Mouse (Mus musculus): ENCODE measurements around the gene Ahnak2. TPM values are rescaled to one million over a fixed set of nuclear protein-coding genes. Genes with fewer than 3 reads are reported as not detected.

The Ahnak2 gene
- polyA plus RNA-seq, 1 experiment from 2014 or later, result 0.36 TPM

DNA sequence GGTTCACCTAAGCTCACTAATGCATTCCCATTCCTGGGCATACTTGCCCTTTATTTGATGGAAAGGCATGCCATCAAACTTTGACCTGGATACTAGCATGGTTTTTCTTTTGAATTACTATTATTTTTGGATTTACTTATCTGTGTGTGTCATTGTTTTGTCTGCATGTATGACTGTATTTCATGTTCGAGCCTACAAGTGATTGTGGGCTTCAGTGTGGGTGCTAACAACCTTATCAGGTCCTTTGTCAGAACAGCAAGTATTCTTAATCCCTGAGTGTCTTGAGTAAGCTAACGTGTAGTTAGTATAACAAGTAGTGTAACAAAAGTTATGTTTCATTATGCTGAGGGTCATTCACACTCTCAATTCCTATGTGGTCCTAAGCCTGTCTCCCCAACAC lies 27.7 kb upstream of the Ahnak2 start:
- H3K27ac ChIP-seq (ENCODE audit: low read depth), result peak overlapping the region; percentile 80
- no peak for TF ChIP-seq EP300 (IDR thresholded peaks at IDR 0.05; ENCODE audit: low read depth)
- TF ChIP-seq CTCF (IDR thresholded peaks at IDR 0.05; ENCODE audit: low read depth), result no peak
- H3K4me1 ChIP-seq (ENCODE audit: insufficient read depth), result peaks cover 33% of the 10 kb centered on the region

DNA sequence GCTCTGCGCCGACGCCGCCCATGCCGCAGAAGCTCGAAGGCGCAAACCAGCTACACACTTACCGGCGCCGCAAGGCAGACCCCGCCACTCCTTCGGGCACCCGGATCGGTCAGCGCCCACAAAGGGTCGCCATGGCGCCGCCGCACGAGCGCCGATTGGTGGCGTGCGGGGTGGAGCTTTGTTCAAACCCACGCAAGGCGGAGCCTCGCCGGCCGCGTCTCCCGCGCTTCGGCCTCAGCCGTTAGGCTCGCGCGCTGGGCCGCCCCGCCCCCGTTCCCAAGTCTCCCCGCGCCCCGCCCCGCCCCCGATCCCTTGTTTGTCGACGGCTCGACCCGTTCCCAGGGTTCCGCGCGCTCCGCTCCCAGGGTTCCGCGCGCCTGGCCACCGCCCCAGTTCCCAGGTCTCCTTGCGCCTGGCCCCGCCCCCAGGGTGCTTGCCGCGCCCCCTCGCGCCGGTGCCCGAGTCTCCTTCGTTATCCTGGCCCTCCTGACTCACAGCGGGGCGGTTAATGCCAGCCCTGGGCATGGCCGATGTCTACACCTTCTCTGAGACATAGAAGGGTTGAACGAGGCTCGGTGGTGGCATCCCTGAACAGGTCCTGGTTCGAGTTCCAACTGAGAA lies 26.9 kb upstream of the Ahnak2 start, which contains the start of gene Cdca4:
Cdca4 (minus strand) TSS at position 180 of the 621 bp plus-strand sequence.
- Histone ChIP-seq H3K9ac (replicated peaks) (peak within 1 kb of the TSS; percentile 95), H3K4me2 (ENCODE audit: low read depth, low read length) (peak within 1 kb of the TSS; percentile 80), H3K4me1 (ENCODE audit: insufficient read depth) (peaks cover 40% of the 10 kb centered on the region), H3K27ac (ENCODE audit: low read depth) (peak within 1 kb of the TSS; percentile 93), H3K9me3 (ENCODE audit: low read length) (no peaks in the 10 kb centered on the region), H3K36me3 (replicated peaks; ENCODE audit: insufficient read depth, low read length) (peaks cover 24% of the 10 kb centered on the region), H3K27me3 (ENCODE audit: insufficient read depth, low read length) (no peaks in the 10 kb centered on the region), H3K4me3 (ENCODE audit: low read depth, low read length) (peak within 1 kb of the TSS; percentile 86)
- under 1% methylated on average over 65 of the region's 72 CpGs for WGBS (ENCODE audit: insufficient replicate concordance)
- peak; percentile 43 for TF ChIP-seq CTCF (IDR thresholded peaks at IDR 0.05; ENCODE audit: low read depth)
- no peak for TF ChIP-seq EP300 (IDR thresholded peaks at IDR 0.05; ENCODE audit: low read depth)
- peak; percentile 100 for DNase-seq
- ATAC-seq, result peak; percentile 97

More for the DNA sequence above, 27.7 kb upstream of the Ahnak2 start:
- WGBS (ENCODE audit: insufficient replicate concordance), result 26% methylated on average over 2 of the region's 2 CpGs
- Histone ChIP-seq H3K9ac (replicated peaks) (peak overlapping the region; percentile 76), H3K4me2 (ENCODE audit: low read depth, low read length) (peak overlapping the region; percentile 79), H3K36me3 (replicated peaks; ENCODE audit: insufficient read depth, low read length) (peaks cover 21% of the 10 kb centered on the region), H3K4me3 (ENCODE audit: low read depth, low read length) (peak overlapping the region; percentile 86), H3K27me3 (ENCODE audit: insufficient read depth, low read length) (no peaks in the 10 kb centered on the region), H3K9me3 (ENCODE audit: low read length) (no peaks in the 10 kb centered on the region)
- ATAC-seq (no peak), DNase-seq (no peak)

DNA sequence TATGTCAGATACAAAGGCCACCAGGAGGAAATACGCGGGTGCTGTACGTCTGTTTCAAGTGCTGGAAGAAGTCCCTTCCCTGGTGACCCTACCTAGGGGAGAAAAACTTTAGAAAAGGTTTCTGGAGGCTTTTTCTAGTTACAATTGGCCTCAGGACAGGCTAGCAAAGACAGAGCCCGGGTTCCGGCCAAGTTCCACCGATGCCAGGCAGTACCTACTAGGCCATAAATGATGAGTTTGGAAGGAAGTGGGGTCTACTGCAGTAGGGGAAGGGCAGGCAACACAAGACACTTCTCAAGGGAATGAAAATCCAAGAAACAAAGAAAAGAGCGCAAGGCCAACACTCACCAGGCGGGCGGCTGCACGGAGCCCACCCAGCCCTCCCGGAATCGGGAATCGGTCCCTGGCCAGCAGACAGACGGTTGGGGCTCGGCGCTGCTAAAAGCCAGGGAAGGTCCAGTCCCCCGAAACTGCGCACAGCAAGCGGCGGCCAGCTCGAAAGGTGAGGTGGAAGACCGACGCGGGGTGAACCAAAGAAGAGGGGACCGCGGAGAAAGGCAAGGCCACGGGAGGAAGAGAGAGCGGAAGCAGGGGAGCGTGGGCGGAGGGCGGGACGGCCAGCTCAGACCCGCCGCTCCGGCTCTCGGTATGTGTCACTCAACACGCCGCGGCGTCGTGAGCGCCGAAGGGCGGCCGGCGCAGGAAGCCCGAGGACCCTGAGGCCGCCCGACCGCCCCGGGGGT lies 26.2 kb upstream of the Ahnak2 start:
- peak overlapping the region; percentile 86 for H3K4me3 ChIP-seq (ENCODE audit: low read depth, low read length)
- WGBS (ENCODE audit: insufficient replicate concordance), result 9% methylated on average over 48 of the region's 51 CpGs

DNA sequence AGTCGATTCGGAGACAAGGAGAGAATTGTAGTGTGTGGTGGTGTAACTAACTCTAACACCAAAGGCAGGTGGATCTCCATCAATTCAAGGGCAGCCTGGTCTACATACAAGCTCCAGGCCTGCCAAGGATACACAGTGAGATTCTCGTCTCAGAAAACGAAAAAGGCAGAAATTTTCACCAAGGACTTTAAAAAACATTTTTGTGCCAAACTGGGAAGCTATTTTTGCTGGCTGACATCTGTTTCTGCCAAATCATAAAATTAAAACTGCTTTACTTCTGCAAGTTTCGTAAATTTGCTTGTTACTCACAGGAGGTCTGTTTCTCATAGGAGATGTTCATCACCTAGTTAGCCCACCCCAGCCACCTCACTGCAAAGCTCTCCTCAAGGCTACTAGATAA lies 23.4 kb upstream of the Ahnak2 start:
- Histone ChIP-seq H3K9ac (replicated peaks) (0 out of 2 replicates have a peak overlapping the region, but pooled peaks have one; percentile 95), H3K4me1 (ENCODE audit: insufficient read depth) (peaks cover 57% of the 10 kb centered on the region), H3K4me3 (ENCODE audit: low read depth, low read length) (no peak overlapping the region)

More for the DNA sequence above, 26.2 kb upstream of the Ahnak2 start:
- Histone ChIP-seq H3K27ac (ENCODE audit: low read depth) (peak overlapping the region; percentile 93), H3K9me3 (ENCODE audit: low read length) (no peaks in the 10 kb centered on the region), H3K27me3 (ENCODE audit: insufficient read depth, low read length) (no peaks in the 10 kb centered on the region), H3K36me3 (replicated peaks; ENCODE audit: insufficient read depth, low read length) (peaks cover 31% of the 10 kb centered on the region), H3K4me1 (ENCODE audit: insufficient read depth) (peaks cover 47% of the 10 kb centered on the region), H3K9ac (replicated peaks) (peak overlapping the region; percentile 95), H3K4me2 (ENCODE audit: low read depth, low read length) (peak overlapping the region; percentile 80)
- TF ChIP-seq CTCF (IDR thresholded peaks at IDR 0.05; ENCODE audit: low read depth) (no peak), EP300 (IDR thresholded peaks at IDR 0.05; ENCODE audit: low read depth) (no peak)
- ATAC-seq, result peak; percentile 73
- no peak for DNase-seq

DNA sequence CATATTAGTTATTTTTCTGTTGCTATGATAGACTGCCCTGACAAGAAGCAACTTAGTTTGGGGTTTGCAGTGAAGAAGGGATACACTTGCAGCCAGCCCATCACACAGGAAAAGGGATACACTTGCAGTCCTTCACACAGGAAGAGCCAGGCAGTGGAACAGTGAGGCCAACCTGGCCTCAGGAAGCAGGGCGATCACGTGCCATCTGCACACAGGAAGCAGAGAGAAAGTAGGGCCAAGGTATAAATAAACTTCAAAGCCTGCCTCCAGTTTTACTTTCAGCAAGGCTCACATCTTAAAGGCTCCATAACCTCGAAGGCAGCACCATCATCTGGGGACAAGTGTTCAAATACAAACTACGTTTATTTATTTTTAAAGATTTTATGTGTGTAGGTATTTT lies 20.8 kb upstream of the Ahnak2 start:
- Histone ChIP-seq H3K27me3 (ENCODE audit: insufficient read depth, low read length) (no peaks in the 10 kb centered on the region), H3K27ac (ENCODE audit: low read depth) (peak overlapping the region; percentile 44; the same call in 1 of the 2 replicates), H3K36me3 (replicated peaks; ENCODE audit: insufficient read depth, low read length) (peaks cover 74% of the 10 kb centered on the region), H3K9me3 (ENCODE audit: low read length) (no peaks in the 10 kb centered on the region), H3K4me1 (ENCODE audit: insufficient read depth) (peaks cover 49% of the 10 kb centered on the region), H3K9ac (replicated peaks) (peak overlapping the region; percentile 46), H3K4me2 (ENCODE audit: low read depth, low read length) (peak overlapping the region; percentile 22; the same call in 1 of the 2 replicates), H3K4me3 (ENCODE audit: low read depth, low read length) (no peak overlapping the region)
- TF ChIP-seq EP300 (IDR thresholded peaks at IDR 0.05; ENCODE audit: low read depth) (no peak), CTCF (IDR thresholded peaks at IDR 0.05; ENCODE audit: low read depth) (no peak)
- DNase-seq (no peak), ATAC-seq (no peak)
- WGBS (ENCODE audit: insufficient replicate concordance), result 41% methylated on average over 4 of the region's 4 CpGs

More for the DNA sequence above, 23.4 kb upstream of the Ahnak2 start:
- WGBS (ENCODE audit: insufficient replicate concordance), result 74% methylated on average over 5 of the region's 5 CpGs
- TF ChIP-seq CTCF (IDR thresholded peaks at IDR 0.05; ENCODE audit: low read depth) (no peak), EP300 (IDR thresholded peaks at IDR 0.05; ENCODE audit: low read depth) (no peak)
- Histone ChIP-seq H3K27ac (ENCODE audit: low read depth) (no peak overlapping the region), H3K27me3 (ENCODE audit: insufficient read depth, low read length) (no peaks in the 10 kb centered on the region), H3K4me2 (ENCODE audit: low read depth, low read length) (peak overlapping the region; percentile 80), H3K36me3 (replicated peaks; ENCODE audit: insufficient read depth, low read length) (peaks cover 47% of the 10 kb centered on the region), H3K9me3 (ENCODE audit: low read length) (no peaks in the 10 kb centered on the region)
- DNase-seq (no peak), ATAC-seq (no peak)

DNA sequence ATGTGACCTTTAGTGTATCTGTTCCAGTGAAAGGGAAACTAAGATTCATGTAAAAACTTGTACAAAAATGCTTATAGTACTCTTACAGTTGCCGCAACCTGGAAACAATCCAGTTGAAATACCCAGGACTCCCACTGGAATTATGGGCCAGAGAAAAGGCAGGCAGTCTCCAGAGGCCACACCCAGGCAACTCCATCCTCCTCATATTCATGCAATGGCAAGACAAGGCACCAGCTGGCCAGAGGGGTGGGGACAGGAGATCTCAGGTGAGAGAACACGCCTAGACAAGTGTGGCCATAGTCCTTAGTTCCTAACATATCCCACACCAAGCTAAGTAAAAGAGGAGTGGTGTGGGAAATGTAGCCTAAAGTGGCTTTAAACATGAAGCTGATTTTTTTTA lies 20.2 kb upstream of the Ahnak2 start:
- Histone ChIP-seq H3K27me3 (ENCODE audit: insufficient read depth, low read length) (no peaks in the 10 kb centered on the region), H3K36me3 (replicated peaks; ENCODE audit: insufficient read depth, low read length) (peaks cover 77% of the 10 kb centered on the region), H3K9ac (replicated peaks) (no peak overlapping the region), H3K9me3 (ENCODE audit: low read length) (no peaks in the 10 kb centered on the region), H3K4me1 (ENCODE audit: insufficient read depth) (peaks cover 46% of the 10 kb centered on the region), H3K27ac (ENCODE audit: low read depth) (0 out of 2 replicates have a peak overlapping the region, but pooled peaks have one; percentile 44), H3K4me3 (ENCODE audit: low read depth, low read length) (no peak overlapping the region), H3K4me2 (ENCODE audit: low read depth, low read length) (no peak overlapping the region)
- WGBS (ENCODE audit: insufficient replicate concordance), result 66% methylated on average over 2 of the region's 2 CpGs
- TF ChIP-seq EP300 (IDR thresholded peaks at IDR 0.05; ENCODE audit: low read depth) (no peak), CTCF (IDR thresholded peaks at IDR 0.05; ENCODE audit: low read depth) (no peak)
- ATAC-seq, result no peak
- no peak for DNase-seq

Measured in liver, postnatal 0 days (tissue).